In genomic region chr6:137262087-137262486, GRCm38 (mm10) we compare ENCODE assay signal across 15 mouse cellular contexts.
"Had no signal": no experiment of that assay in that cellular context is flagged by ENCODE, and none has a peak within 500 bp of the region (broad histone marks: within the 10 kb centered on the region; RNA-seq: fewer than 3 reads in every experiment).

No protein-coding gene starts in this region.

- H3K36me3 ChIP-seq: limb, embryonic 12.5 days; limb, embryonic 15.5 days had no signal

- DNase-seq: kidney, adult 18-20 months; kidney, adult 9 months; kidney, postnatal 14 days; kidney, postnatal 4 days; left cerebral cortex, postnatal 4 days; liver, postnatal 0 days; lung, embryonic 14.5 days; thymus, adult 18-20 months; thymus, postnatal 36 days had no signal

- H3K4me1 ChIP-seq: limb, embryonic 12.5 days; limb, embryonic 15.5 days had no signal

- H3K4me2 ChIP-seq: limb, embryonic 12.5 days; limb, embryonic 15.5 days; liver, embryonic 11.5 days; lung, embryonic 14.5 days had no signal

- H3K9me3 ChIP-seq: limb, embryonic 15.5 days had no signal

- H3K27me3 ChIP-seq: limb, embryonic 12.5 days; limb, embryonic 15.5 days had no signal

- H3K9ac ChIP-seq: limb, embryonic 12.5 days; limb, embryonic 15.5 days; liver, embryonic 14.5 days; liver, postnatal 0 days; lung, embryonic 14.5 days had no signal

- ATAC-seq: liver, postnatal 0 days; lung, postnatal 0 days had no signal

- H3K4me3 ChIP-seq: limb, embryonic 12.5 days; limb, embryonic 15.5 days had no signal

- H3K27ac ChIP-seq: limb, embryonic 12.5 days; limb, embryonic 15.5 days; liver, embryonic 14.5 days; macrophage had no signal
